ENCODE assay signal across 25 mouse cellular contexts in the genomic region with DNA sequence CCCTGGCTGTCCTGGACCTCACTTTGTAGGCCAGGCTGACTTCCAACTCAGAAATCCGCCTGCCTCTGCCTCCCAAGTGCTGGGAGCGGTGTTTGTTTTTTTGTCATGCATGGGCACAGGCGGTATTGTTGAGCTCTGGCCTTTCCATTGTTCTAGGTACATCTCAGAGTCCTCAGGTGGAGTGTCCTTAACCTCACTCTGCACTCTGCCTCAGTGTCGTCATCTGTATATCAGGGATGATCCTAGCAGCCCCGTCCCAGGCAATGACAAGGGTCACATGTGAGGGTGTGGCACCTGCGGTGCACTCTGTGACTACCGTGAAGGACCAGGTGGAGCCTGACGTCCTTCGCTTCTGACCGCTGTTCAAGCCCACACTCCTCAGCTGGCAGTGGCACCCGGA. TPM values are rescaled to one million over a fixed set of nuclear protein-coding genes. Genes with fewer than 3 reads are reported as not detected.
"Had no signal": no experiment of that assay in that cellular context is flagged by ENCODE, and none has a peak within 500 bp of the region (broad histone marks: within the 10 kb centered on the region; RNA-seq: fewer than 3 reads in every experiment).

No protein-coding gene starts in this region.

- H3K9me3 ChIP-seq: midbrain, embryonic 10.5 days; midbrain, embryonic 12.5 days; neural tube, embryonic 12.5 days; stomach, embryonic 15.5 days had no signal

- H3K9ac ChIP-seq: lung, embryonic 14.5 days; midbrain, embryonic 12.5 days; neural tube, embryonic 12.5 days; stomach, embryonic 15.5 days had no signal

- H3K4me2 ChIP-seq: lung, embryonic 14.5 days; midbrain, embryonic 12.5 days; neural tube, embryonic 12.5 days; stomach, embryonic 15.5 days had no signal

- H3K27me3 ChIP-seq: neural tube, embryonic 12.5 days; stomach, embryonic 15.5 days had no signal

- H3K27ac ChIP-seq: midbrain, embryonic 10.5 days; midbrain, embryonic 12.5 days; neural tube, embryonic 12.5 days; stomach, embryonic 15.5 days; stomach, postnatal 0 days had no signal

- ATAC-seq: midbrain, embryonic 16.5 days had no signal

- H3K4me3 ChIP-seq: midbrain, embryonic 10.5 days; midbrain, embryonic 12.5 days; neural tube, embryonic 12.5 days; stomach, embryonic 15.5 days had no signal

- DNase-seq: lung, adult 18-20 months; lung, embryonic 14.5 days; lung, postnatal 10 days; lung, postnatal 4 days; midbrain, embryonic 14.5 days; right cerebral cortex, postnatal 14 days; spleen, adult 18-20 months; thymus, adult 2 months; thymus, postnatal 25 days; thymus, postnatal 4 days had no signal

- H3K36me3 ChIP-seq: neural tube, embryonic 12.5 days; stomach, embryonic 15.5 days had no signal

RNA-seq across cellular contexts. Expression of gene Gm21969, which starts 24.4 kb away (rescaled TPM):
- total RNA-seq: megakaryocyte, adult 5-6 weeks; megakaryocyte-erythroid progenitor cell, adult 5-6 weeks; monocyte, adult 5-6 weeks; neutrophil, adult 5-6 weeks had no signal
- polyA plus RNA-seq: lung, embryonic 14.5 days; midbrain, embryonic 10.5 days; midbrain, embryonic 12.5 days; midbrain, embryonic 14.5 days; midbrain, embryonic 16.5 days; neural tube, embryonic 12.5 days; neural tube, embryonic 14.5 days; stomach, embryonic 15.5 days; stomach, postnatal 0 days; testis, adult 2 months; thymus, adult 2 months had no signal

RNA-seq across cellular contexts. Expression of gene Tas1r2, which starts 26.0 kb away (rescaled TPM):
- total RNA-seq: megakaryocyte, adult 5-6 weeks; megakaryocyte-erythroid progenitor cell, adult 5-6 weeks; monocyte, adult 5-6 weeks had no signal
- polyA plus RNA-seq: liver, embryonic 16.5 days; lung, embryonic 14.5 days; lung, embryonic 16.5 days; midbrain, embryonic 10.5 days; midbrain, embryonic 12.5 days; midbrain, embryonic 14.5 days; midbrain, embryonic 16.5 days; neural tube, embryonic 12.5 days; neural tube, embryonic 14.5 days; stomach, embryonic 15.5 days; stomach, postnatal 0 days; testis, adult 2 months; urinary bladder, adult 2 months had no signal
